Mouse (Mus musculus): ENCODE measurements around the gene Krtap4-2. TPM values are rescaled to one million over a fixed set of nuclear protein-coding genes. Genes with fewer than 3 reads are reported as not detected.

Gene Krtap4-2
- polyA plus RNA-seq, 1 experiment from 2014 or later, result 1.6 TPM

Other genes starting within 250 kb of the Krtap4-2 start
- 506 and 568 TPM in 2 replicates for gene Krt10, start 245.7 kb downstream of the Krtap4-2 start, polyA plus RNA-seq (2015; fragmentation: Nextera tagmentation; extraction: Ambion mirVana)
- gene Krt12, start 212.8 kb downstream of the Krtap4-2 start, polyA plus RNA-seq (2015; fragmentation: Nextera tagmentation; extraction: Ambion mirVana), result 0.24 and 0.88 TPM in 2 replicates
- 0.55 and 0.58 TPM in 2 replicates for gene Krt20, start 196.9 kb downstream of the Krtap4-2 start, polyA plus RNA-seq (2015; fragmentation: Nextera tagmentation; extraction: Ambion mirVana)
- 37.0 and 46.2 TPM in 2 replicates for gene Krt23, start 141.9 kb downstream of the Krtap4-2 start, polyA plus RNA-seq (2015; fragmentation: Nextera tagmentation; extraction: Ambion mirVana)
- 0.16 and 0.35 TPM in 2 replicates for gene Krt39, start 113.7 kb downstream of the Krtap4-2 start, polyA plus RNA-seq (2015; fragmentation: Nextera tagmentation; extraction: Ambion mirVana)
- 0.81 and 1.5 TPM in 2 replicates for gene Krt40, start 91.9 kb downstream of the Krtap4-2 start, polyA plus RNA-seq (2015; fragmentation: Nextera tagmentation; extraction: Ambion mirVana)
- gene Krtap3-3, start 84.2 kb downstream of the Krtap4-2 start, polyA plus RNA-seq (2015; fragmentation: Nextera tagmentation; extraction: Ambion mirVana), result 9.5 and 12.3 TPM in 2 replicates
- gene Krtap3-2, start 78.2 kb downstream of the Krtap4-2 start, polyA plus RNA-seq (2015; fragmentation: Nextera tagmentation; extraction: Ambion mirVana), result 2.8 and 2.9 TPM in 2 replicates
- gene Gm11939, start 75.6 kb downstream of the Krtap4-2 start, polyA plus RNA-seq (2015; fragmentation: Nextera tagmentation; extraction: Ambion mirVana), result 1.2 TPM in 1 of 2 replicates, not detected in the other
- 5.7 and 13.1 TPM in 2 replicates for gene Krtap3-1, start 68.5 kb downstream of the Krtap4-2 start, polyA plus RNA-seq (2015; fragmentation: Nextera tagmentation; extraction: Ambion mirVana)
- 3.7 and 5.9 TPM in 2 replicates for gene Krtap1-5, start 54.1 kb downstream of the Krtap4-2 start, polyA plus RNA-seq (2015; fragmentation: Nextera tagmentation; extraction: Ambion mirVana)
- gene Krtap1-4, start 51.4 kb downstream of the Krtap4-2 start, polyA plus RNA-seq (2015; fragmentation: Nextera tagmentation; extraction: Ambion mirVana), result 2.0 and 2.2 TPM in 2 replicates
- 1.5 and 2.0 TPM in 2 replicates for gene Krtap1-3, start 43.7 kb downstream of the Krtap4-2 start, polyA plus RNA-seq (2015; fragmentation: Nextera tagmentation; extraction: Ambion mirVana)
- gene Krtap9-3, start 37.0 kb downstream of the Krtap4-2 start, polyA plus RNA-seq (2015; fragmentation: Nextera tagmentation; extraction: Ambion mirVana), result 2.8 and 5.7 TPM in 2 replicates
- gene Gm11938, start 31.8 kb downstream of the Krtap4-2 start, polyA plus RNA-seq (2015; fragmentation: Nextera tagmentation; extraction: Ambion mirVana), result 4.5 and 7.3 TPM in 2 replicates
- gene Gm11937, start 24.9 kb downstream of the Krtap4-2 start, polyA plus RNA-seq (2015; fragmentation: Nextera tagmentation; extraction: Ambion mirVana), result 4.7 and 7.0 TPM in 2 replicates
- gene Krtap2-4, start 20.2 kb downstream of the Krtap4-2 start, polyA plus RNA-seq (2015; fragmentation: Nextera tagmentation; extraction: Ambion mirVana), result 2.0 and 4.2 TPM in 2 replicates
- gene Gm11562, start 14.6 kb downstream of the Krtap4-2 start, polyA plus RNA-seq (2015; fragmentation: Nextera tagmentation; extraction: Ambion mirVana), result 3.9 and 5.1 TPM in 2 replicates
- gene Krtap4-1, start 6.8 kb downstream of the Krtap4-2 start, polyA plus RNA-seq (2015; fragmentation: Nextera tagmentation; extraction: Ambion mirVana), result 1.7 and 2.2 TPM in 2 replicates
- 2.0 and 2.3 TPM in 2 replicates for gene Krtap4-7, start 9.0 kb upstream of the Krtap4-2 start, polyA plus RNA-seq (2015; fragmentation: Nextera tagmentation; extraction: Ambion mirVana)
- gene Gm11555, start 15.2 kb upstream of the Krtap4-2 start, polyA plus RNA-seq (2015; fragmentation: Nextera tagmentation; extraction: Ambion mirVana), result 1.2 and 1.8 TPM in 2 replicates
- gene Gm11563, start 23.9 kb upstream of the Krtap4-2 start, polyA plus RNA-seq (2015; fragmentation: Nextera tagmentation; extraction: Ambion mirVana), result 0.77 and 1.0 TPM in 2 replicates
- 1.1 and 1.3 TPM in 2 replicates for gene Krtap4-6, start 30.9 kb upstream of the Krtap4-2 start, polyA plus RNA-seq (2015; fragmentation: Nextera tagmentation; extraction: Ambion mirVana)
- gene Gm14190, start 55.7 kb upstream of the Krtap4-2 start, polyA plus RNA-seq (2015; fragmentation: Nextera tagmentation; extraction: Ambion mirVana), result not detected in 2 replicates
- gene Gm14180, start 99.2 kb upstream of the Krtap4-2 start, polyA plus RNA-seq (2015; fragmentation: Nextera tagmentation; extraction: Ambion mirVana), result not detected in 2 replicates
- gene Gm11595, start 137.8 kb upstream of the Krtap4-2 start, polyA plus RNA-seq (2015; fragmentation: Nextera tagmentation; extraction: Ambion mirVana), result 1.0 and 1.9 TPM in 2 replicates
- 0.98 and 0.99 TPM in 2 replicates for gene Krtap4-8, start 145.6 kb upstream of the Krtap4-2 start, polyA plus RNA-seq (2015; fragmentation: Nextera tagmentation; extraction: Ambion mirVana)
- 1.00 and 1.1 TPM in 2 replicates for gene Krtap4-9, start 150.1 kb upstream of the Krtap4-2 start, polyA plus RNA-seq (2015; fragmentation: Nextera tagmentation; extraction: Ambion mirVana)
- 0.15 and 0.51 TPM in 2 replicates for gene Gm11596, start 158.4 kb upstream of the Krtap4-2 start, polyA plus RNA-seq (2015; fragmentation: Nextera tagmentation; extraction: Ambion mirVana)
- gene Gm11569, start 163.8 kb upstream of the Krtap4-2 start, polyA plus RNA-seq (2015; fragmentation: Nextera tagmentation; extraction: Ambion mirVana), result not detected in 2 replicates
- 0.33 TPM in 1 of 2 replicates, not detected in the other for gene Gm11554, start 169.4 kb upstream of the Krtap4-2 start, polyA plus RNA-seq (2015; fragmentation: Nextera tagmentation; extraction: Ambion mirVana)
- 0.45 and 0.50 TPM in 2 replicates for gene Krtap4-13, start 174.8 kb upstream of the Krtap4-2 start, polyA plus RNA-seq (2015; fragmentation: Nextera tagmentation; extraction: Ambion mirVana)
- 0.53 and 0.61 TPM in 2 replicates for gene Gm11564, start 180.6 kb upstream of the Krtap4-2 start, polyA plus RNA-seq (2015; fragmentation: Nextera tagmentation; extraction: Ambion mirVana)
- gene 2300003K06Rik, start 203.0 kb upstream of the Krtap4-2 start, polyA plus RNA-seq (2015; fragmentation: Nextera tagmentation; extraction: Ambion mirVana), result not detected in 2 replicates
- gene Krtap4-16, start 216.5 kb upstream of the Krtap4-2 start, polyA plus RNA-seq (2015; fragmentation: Nextera tagmentation; extraction: Ambion mirVana), result 2.0 and 3.9 TPM in 2 replicates
- gene Gm11568, start 222.8 kb upstream of the Krtap4-2 start, polyA plus RNA-seq (2015; fragmentation: Nextera tagmentation; extraction: Ambion mirVana), result 1.4 TPM in 2 replicates
- gene Gm11559, start 229.4 kb upstream of the Krtap4-2 start, polyA plus RNA-seq (2015; fragmentation: Nextera tagmentation; extraction: Ambion mirVana), result 2.4 and 2.5 TPM in 2 replicates
- gene Krtap9-1, start 238.3 kb upstream of the Krtap4-2 start, polyA plus RNA-seq (2015; fragmentation: Nextera tagmentation; extraction: Ambion mirVana), result 1.7 and 2.2 TPM in 2 replicates
- gene Gm11567, start 244.1 kb upstream of the Krtap4-2 start, polyA plus RNA-seq (2015; fragmentation: Nextera tagmentation; extraction: Ambion mirVana), result 1.5 and 1.7 TPM in 2 replicates